In the genomic region with DNA sequence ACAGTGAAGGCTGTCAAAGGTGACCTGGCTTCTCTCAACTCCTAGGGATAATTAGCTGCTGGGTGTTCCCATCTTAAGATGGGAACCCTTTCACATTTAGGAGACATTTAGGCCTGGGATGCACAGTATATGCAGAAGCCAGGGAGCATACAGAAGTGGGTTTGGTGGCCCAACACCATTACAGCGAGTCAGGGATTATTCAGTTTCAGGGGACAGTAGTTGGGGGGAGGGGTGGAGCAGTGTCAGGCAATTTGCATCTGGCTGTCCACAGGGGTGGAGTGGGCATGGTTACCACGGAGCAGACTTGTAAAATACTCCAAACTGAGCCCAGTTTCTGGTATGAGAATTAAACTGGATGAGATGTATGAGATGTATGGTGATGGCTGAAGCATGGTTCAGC, we compare ENCODE assay signal across 8 mouse cellular contexts. TPM values are rescaled to one million over a fixed set of nuclear protein-coding genes. Genes with fewer than 3 reads are reported as not detected.
A peak's percentile ranks its signal among the peaks of the same experiment; 100 is the strongest.
DNase-seq lines count a peak whose midpoint lies in the region; ATAC-seq and TF ChIP-seq lines count a peak whose summit lies in the region.

No protein-coding gene starts in this region.

- H3K27ac ChIP-seq in kidney, adult 2 months (ENCODE audit: insufficient read depth, low read depth, low read length) = peak overlapping the region; percentile 22
- H3K27ac ChIP-seq in embryonic facial prominence, embryonic 10.5 days (replicated peaks) = peak overlapping the region; percentile 92; the same call in 1 of the 2 replicates
- peak overlapping the region; percentile 46 for H3K27ac ChIP-seq in hindbrain, embryonic 14.5 days
- H3K27ac ChIP-seq in midbrain, embryonic 13.5 days = peak overlapping the region; percentile 64

- TF ChIP-seq POLR2A in kidney, adult 2 months (IDR thresholded peaks at IDR 0.05; ENCODE audit: low read depth, low read length) = no peak

- H3K4me3 ChIP-seq in kidney, adult 2 months (ENCODE audit: insufficient read depth, low read depth, low read length) = no peak overlapping the region
- H3K4me3 ChIP-seq in embryonic facial prominence, embryonic 10.5 days = peak overlapping the region; percentile 89
- H3K4me3 ChIP-seq in hindbrain, embryonic 14.5 days (replicated peaks; ENCODE audit: low read length) = peak overlapping the region; percentile 75; the same call in 1 of the 2 replicates
- H3K4me3 ChIP-seq in midbrain, embryonic 13.5 days (replicated peaks) = peak overlapping the region; percentile 80

- no peaks in the 10 kb centered on the region for H3K9me3 ChIP-seq in embryonic facial prominence, embryonic 10.5 days
- no peaks in the 10 kb centered on the region for H3K9me3 ChIP-seq in hindbrain, embryonic 14.5 days (ENCODE audit: control insufficient read depth, low read length)
- no peaks in the 10 kb centered on the region for H3K9me3 ChIP-seq in midbrain, embryonic 13.5 days

- WGBS in kidney, adult 2 months = 65% methylated on average over 2 of the region's 2 CpGs
- 68% methylated on average over 2 of the region's 2 CpGs for WGBS in embryonic facial prominence, embryonic 10.5 days
- 62% methylated on average over 2 of the region's 2 CpGs for WGBS in hindbrain, embryonic 14.5 days
- 65% methylated on average over 2 of the region's 2 CpGs for WGBS in midbrain, embryonic 13.5 days

- TF ChIP-seq CTCF in kidney, adult 2 months (conservative IDR thresholded peaks at IDR 0.05; ENCODE audit: insufficient read depth, insufficient read length, low read depth, low read length) = no peak

- no peak for ATAC-seq in hindbrain, embryonic 14.5 days (ENCODE audit: low FRiP score)
- ATAC-seq in midbrain, embryonic 13.5 days = peak; percentile 7

- no peak for DNase-seq in kidney, adult 2 months
- no peak for DNase-seq in kidney, adult 8-10 months
- DNase-seq in embryonic facial prominence, embryonic 10.5 days (ENCODE audit: low spot score) = no peak
- DNase-seq in hindbrain, embryonic 14.5 days (ENCODE audit: low spot score) = no peak
- no peak for DNase-seq in right cerebral cortex, postnatal 10 days (ENCODE audit: low spot score in 2 of 2)
- no peak for DNase-seq in ovary, postnatal 14 days (ENCODE audit: low spot score)
- DNase-seq in thymus, postnatal 25 days = no peak

- peak overlapping the region; percentile 81; the same call in 1 of the 2 replicates for H3K9ac ChIP-seq in hindbrain, embryonic 14.5 days
- peak overlapping the region; percentile 58 for H3K9ac ChIP-seq in midbrain, embryonic 13.5 days (replicated peaks)

- no peaks in the 10 kb centered on the region for H3K36me3 ChIP-seq in kidney, adult 2 months (ENCODE audit: control insufficient read depth, insufficient read depth, low read length)
- H3K36me3 ChIP-seq in embryonic facial prominence, embryonic 10.5 days (replicated peaks) = peaks cover 73% of the 10 kb centered on the region
- H3K36me3 ChIP-seq in hindbrain, embryonic 14.5 days (replicated peaks; ENCODE audit: control insufficient read depth, insufficient read depth) = peaks cover 68% of the 10 kb centered on the region
- peaks cover 71% of the 10 kb centered on the region for H3K36me3 ChIP-seq in midbrain, embryonic 13.5 days

- peak overlapping the region; percentile 82 for H3K4me2 ChIP-seq in hindbrain, embryonic 14.5 days (replicated peaks)
- peak overlapping the region; percentile 90 for H3K4me2 ChIP-seq in midbrain, embryonic 13.5 days (replicated peaks)

- H3K4me1 ChIP-seq in kidney, adult 2 months (ENCODE audit: control insufficient read depth, insufficient read depth, low read length) = peaks cover 11% of the 10 kb centered on the region; the same call in 1 of the 2 replicates
- H3K4me1 ChIP-seq in embryonic facial prominence, embryonic 10.5 days = peaks cover 19% of the 10 kb centered on the region
- H3K4me1 ChIP-seq in hindbrain, embryonic 14.5 days (replicated peaks; ENCODE audit: control insufficient read depth, insufficient read depth, low read length) = peaks cover 11% of the 10 kb centered on the region
- peaks cover 28% of the 10 kb centered on the region for H3K4me1 ChIP-seq in midbrain, embryonic 13.5 days (replicated peaks)

- no peaks in the 10 kb centered on the region for H3K27me3 ChIP-seq in kidney, adult 2 months (replicated peaks; ENCODE audit: control insufficient read depth, insufficient read depth, low read length)
- H3K27me3 ChIP-seq in embryonic facial prominence, embryonic 10.5 days (replicated peaks; ENCODE audit: low read depth, poor library complexity, severe bottlenecking) = no peaks in the 10 kb centered on the region
- no peaks in the 10 kb centered on the region for H3K27me3 ChIP-seq in hindbrain, embryonic 14.5 days (ENCODE audit: control insufficient read depth, insufficient read depth, low read length)
- no peaks in the 10 kb centered on the region for H3K27me3 ChIP-seq in midbrain, embryonic 13.5 days

RNA-seq across cellular contexts. Expression of gene D10Jhu81e, which starts 0.9 kb away (rescaled TPM):
- 283 and 352 TPM in 2 replicates for polyA plus RNA-seq in kidney, adult 2 months (2012; rRNA removed)
- 17.0 and 17.6 TPM in 2 replicates for polyA plus RNA-seq in embryonic facial prominence, embryonic 10.5 days (2016; fragmentation: Nextera tagmentation; extraction: Ambion mirVana)
- 17.3 and 22.0 TPM in 2 replicates for polyA plus RNA-seq in hindbrain, embryonic 14.5 days (2014; fragmentation: Nextera tagmentation; extraction: Ambion mirVana)
- polyA plus RNA-seq in midbrain, embryonic 13.5 days (2015; fragmentation: Nextera tagmentation; extraction: Ambion mirVana) = 20.3 and 22.7 TPM in 2 replicates

RNA-seq across cellular contexts. Expression of gene Pwp2, which starts 14.5 kb away (rescaled TPM):
- 7.9 and 8.2 TPM in 2 replicates for polyA plus RNA-seq in kidney, adult 2 months (2012; rRNA removed)
- 32.1 and 35.3 TPM in 2 replicates for polyA plus RNA-seq in embryonic facial prominence, embryonic 10.5 days (2016; fragmentation: Nextera tagmentation; extraction: Ambion mirVana)
- polyA plus RNA-seq in hindbrain, embryonic 14.5 days (2014; fragmentation: Nextera tagmentation; extraction: Ambion mirVana) = 13.5 and 15.8 TPM in 2 replicates
- 16.8 and 18.1 TPM in 2 replicates for polyA plus RNA-seq in midbrain, embryonic 13.5 days (2015; fragmentation: Nextera tagmentation; extraction: Ambion mirVana)

Comparison
In these comparisons a context has a peak if more than half of its experiments do, and no peak if none do; other contexts are left out.
1. H3K27ac ChIP-seq: peak in every context shown above with its lines; median percentile 92 in embryonic facial prominence, embryonic 10.5 days; 64 in midbrain, embryonic 13.5 days; 46 in hindbrain, embryonic 14.5 days; 22 in kidney, adult 2 months.
2. RNA of gene D10Jhu81e, which starts 0.9 kb away (polyA plus RNA-seq): 283 to 352 TPM in kidney, adult 2 months; 20.3 to 22.7 TPM in midbrain, embryonic 13.5 days, 17.0 to 17.6 TPM in embryonic facial prominence, embryonic 10.5 days and 17.3 to 22.0 TPM in hindbrain, embryonic 14.5 days; every median in the first group is over 10 times any median in the second.